Mouse (Mus musculus) c-Kit-positive CD71-negative TER-119-negative erythroid progenitor cells, embryonic 14.5 days (primary cell): ENCODE measurements around the gene Kdelc2.

Experiments used
- DNase-seq: peaks from one replicate; pipeline ENCODE4 v3.0.0-alpha.2; 2013; ENCODE audit warnings: low read depth

Gene Kdelc2

DNA sequence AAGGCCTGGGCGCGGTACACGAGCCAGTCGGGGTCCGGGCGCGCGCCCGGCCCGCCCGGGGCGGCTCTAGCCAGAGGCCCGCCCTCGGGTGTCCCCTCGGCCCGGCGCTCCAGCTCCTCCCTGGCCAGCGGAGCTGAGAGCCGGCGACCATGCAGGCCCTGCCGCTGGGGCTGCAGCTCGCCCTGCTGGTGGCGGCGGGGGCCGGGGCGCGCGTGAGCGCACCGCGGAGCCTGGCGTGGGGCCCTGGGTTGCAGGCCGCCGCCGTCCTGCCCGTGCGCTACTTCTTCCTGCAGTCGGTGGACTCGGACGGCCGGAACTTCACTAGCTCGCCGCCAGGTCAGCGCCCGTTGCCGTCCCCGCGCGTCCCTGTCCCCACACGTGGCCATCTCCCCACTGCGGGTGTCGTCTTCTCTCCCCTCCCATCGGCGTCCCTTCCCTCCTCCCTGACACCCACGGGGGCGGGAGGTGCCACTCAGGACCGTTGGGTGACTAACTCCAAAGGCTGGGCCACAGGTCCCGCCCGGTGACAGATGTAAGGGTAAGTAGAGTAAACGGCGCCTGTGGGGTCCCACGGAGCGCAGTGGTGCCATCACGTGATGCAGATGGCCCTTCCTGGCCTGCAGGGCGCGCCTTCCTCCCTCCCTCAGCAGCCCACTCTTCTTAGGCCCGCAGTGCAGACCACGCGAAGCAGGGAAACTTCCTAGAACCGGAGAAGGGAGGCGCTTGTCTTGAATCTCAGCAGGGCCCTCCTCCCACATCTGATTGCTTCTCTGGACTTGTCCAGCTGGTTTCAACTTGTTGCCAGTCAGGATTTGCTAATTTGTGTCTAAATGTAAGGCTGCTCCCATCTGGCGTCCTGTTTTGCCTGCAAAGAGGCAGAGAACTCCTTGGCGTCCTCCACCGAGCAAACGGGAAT, at the start of gene Kdelc2:
TSS of gene Kdelc2 (plus strand) at position 75 of the 916 bp plus-strand sequence.
- DNase-seq, result peak; percentile 28

GRCm38 (mm10) chr9:53335131-53335530, 48.7 kb upstream of the Kdelc2 start:
- no peak for DNase-seq

- no peak for DNase-seq
Measured at GRCm38 (mm10) chr9:53339603-53340002, 44.2 kb upstream of the Kdelc2 start.

GRCm38 (mm10) chr9:53340328-53340916, 43.4 kb upstream of the Kdelc2 start:
- DNase-seq, result no peak

DNA sequence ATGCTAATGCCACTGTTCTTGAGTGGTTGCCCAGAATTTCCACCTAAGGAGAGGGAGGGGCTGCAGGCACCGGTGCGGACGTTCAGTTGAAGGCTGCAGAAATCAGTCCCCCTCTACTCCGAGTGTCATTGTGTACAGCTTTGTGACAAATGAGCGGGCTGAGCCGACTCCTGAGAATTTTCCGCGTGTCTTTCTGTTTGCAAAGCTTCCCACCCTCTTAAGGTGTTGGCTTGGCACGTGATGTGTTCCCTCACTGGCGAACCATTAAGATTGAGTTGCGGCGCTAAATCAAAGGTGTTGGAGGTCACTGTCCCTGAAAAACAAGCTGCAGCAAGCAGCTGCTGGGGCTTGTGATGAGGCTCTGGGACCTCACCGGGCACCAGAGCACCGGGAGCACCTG, 42.9 kb upstream of the Kdelc2 start:
- no peak for DNase-seq

DNA sequence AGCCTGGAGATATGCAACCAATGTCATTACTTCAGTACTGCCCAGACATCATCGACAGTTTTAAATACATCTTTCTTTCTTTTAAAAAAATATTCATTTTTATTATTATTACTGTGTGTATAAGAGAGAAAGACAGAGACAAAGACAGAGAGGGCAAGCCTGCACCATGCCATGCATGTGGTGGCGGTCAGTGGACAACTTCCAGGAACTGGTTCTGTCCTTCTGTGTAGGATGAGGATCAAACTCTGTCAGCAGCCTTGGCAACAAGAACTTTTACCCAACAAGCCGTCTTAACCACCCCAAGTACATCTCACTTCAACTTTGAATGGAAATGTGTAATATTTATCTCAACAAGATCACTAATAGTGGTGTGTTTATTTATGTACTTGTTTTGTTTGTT, 41.8 kb upstream of the Kdelc2 start:
- DNase-seq, result no peak

DNA sequence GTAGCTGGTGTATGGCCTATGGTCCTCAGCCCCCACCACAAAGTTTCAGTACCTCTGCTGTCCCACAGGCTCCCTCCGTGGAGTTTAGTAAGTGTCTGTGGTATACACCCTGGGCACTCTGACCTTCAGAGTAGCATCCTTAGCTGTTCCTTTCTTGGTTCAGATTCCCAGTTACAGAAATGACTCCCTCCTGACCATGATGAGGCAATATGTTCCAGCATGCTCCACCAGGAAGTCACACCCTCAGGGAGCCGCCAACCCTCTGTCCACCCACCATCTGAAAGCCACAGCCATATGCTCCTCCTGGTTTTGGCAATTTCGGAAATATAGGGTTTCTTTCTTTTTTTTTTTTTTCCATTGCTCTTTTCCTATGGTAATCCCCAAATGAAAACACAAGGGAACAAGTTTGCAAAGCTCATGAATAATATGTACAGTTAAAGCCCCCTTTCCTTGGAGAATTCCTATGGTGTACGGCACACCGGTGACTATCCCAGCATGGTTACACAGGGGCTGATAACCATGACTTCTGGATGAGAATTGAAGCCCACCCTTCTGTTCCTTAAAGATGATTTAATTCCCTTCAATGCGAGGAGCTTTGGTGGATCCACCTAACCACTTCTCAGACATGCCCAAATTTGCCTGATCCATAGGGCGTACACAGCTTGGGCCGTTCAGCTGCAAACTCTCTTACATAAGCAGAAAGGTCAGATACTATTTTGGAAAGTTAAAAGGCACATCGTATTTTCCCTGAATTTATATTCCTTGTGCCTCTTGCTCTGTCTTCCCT, 39.0 kb upstream of the Kdelc2 start:
- DNase-seq, result no peak

GRCm38 (mm10) chr9:53345728-53346127, 38.1 kb upstream of the Kdelc2 start:
- DNase-seq, result no peak

GRCm38 (mm10) chr9:53346402-53346801, 37.4 kb upstream of the Kdelc2 start:
- DNase-seq, result no peak

GRCm38 (mm10) chr9:53349211-53349610, 34.6 kb upstream of the Kdelc2 start:
- DNase-seq, result no peak

DNA sequence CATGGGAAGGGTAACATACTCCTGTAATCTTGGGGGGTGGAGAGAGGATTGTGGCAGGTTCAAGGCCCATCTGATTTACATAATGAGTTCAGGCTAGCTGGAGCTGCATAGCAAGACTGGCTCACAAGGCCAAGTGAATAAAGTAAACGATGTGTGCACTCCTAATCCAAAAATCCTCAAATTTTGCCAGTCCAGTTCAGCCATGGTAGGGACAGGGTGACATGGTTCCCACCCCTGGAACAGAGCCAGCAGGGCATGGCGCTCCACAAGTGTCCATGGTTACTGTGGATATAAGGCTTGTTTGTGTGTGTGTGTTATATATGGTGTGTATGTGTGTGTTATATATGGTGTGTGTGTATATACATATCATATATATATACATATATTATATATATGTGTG, 33.5 kb upstream of the Kdelc2 start:
- DNase-seq, result no peak

DNA sequence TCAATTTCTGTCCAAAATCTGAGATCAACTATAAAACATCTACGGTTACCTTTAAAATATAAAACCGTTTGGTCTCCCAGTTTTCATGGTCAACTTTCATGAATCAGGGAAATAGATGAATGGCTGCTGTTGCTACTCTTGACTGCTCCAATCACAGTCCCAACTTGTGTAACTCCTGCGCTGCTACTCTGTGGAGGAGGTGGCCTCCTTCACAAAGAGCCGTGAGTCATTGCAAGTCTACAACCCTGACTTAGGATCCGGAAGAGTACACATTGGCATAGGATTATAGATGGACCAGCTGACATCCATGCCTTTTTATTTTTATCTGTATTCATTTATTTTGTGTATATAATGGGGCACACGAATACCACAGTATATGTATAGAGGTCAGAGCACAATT, 31.9 kb upstream of the Kdelc2 start:
- no peak for DNase-seq

- no peak for DNase-seq
Measured at GRCm38 (mm10) chr9:53353161-53353560, 30.7 kb upstream of the Kdelc2 start.

GRCm38 (mm10) chr9:53356219-53357155, 27.3 kb upstream of the Kdelc2 start:
- no peak for DNase-seq

DNA sequence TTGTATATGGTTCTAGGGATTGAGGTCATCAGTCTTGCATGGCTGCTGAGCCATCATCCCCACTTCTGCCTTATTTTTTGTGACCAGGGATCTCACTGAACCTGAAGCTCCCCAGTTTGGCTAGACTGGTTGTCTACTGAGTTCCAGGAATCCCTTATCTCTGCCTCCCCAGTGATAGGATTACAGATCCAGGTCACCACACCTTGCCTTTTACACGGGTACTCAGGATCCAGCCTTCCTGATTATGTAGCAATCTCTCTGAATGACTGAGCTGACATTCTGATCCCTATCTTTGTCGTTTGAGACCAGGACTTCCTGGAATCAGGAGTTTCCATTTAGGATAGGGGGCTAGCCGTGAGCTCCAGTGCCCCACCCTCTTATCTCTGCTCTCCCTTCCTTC, 12.5 kb upstream of the Kdelc2 start:
- DNase-seq, result no peak

DNA sequence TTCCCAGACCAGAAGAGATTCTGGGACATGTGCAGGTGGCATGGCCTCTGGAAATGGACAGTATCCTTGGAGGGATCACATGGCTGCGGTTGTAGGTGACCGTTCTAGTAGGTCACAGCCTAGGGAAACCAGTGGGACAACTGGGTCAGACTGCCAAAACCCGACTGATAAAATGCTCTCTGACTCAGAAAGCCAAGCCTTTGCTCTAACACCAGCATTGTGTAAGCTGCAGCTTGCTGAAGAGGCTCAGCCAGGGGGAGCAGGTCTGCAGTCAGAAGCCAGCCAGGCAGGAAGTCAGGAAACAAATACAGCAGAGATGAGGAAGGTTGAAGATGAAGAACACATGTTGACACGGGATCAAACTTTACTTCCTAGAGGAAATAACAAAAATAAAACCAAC, 7.9 kb upstream of the Kdelc2 start:
- DNase-seq, result no peak

DNA sequence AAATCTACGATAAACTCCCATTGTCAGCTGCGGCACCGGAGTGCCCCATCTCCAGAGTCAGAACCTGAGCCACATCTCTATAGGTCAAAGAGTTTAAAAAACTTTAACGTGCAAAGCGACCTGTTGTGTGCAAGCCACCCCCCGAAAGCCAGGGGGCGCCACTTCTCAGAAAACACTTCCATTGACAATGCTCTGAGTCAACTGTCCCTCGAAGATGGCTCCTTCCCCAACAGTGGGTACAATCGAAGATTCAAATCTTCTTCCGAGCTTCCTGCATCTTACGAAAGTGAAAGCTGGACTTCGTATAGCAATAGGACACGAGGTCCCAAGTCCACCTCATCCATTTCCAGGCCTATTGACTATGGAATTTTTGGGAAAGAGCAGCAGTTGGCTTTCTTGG, 7.0 kb upstream of the Kdelc2 start:
- DNase-seq, result no peak

- DNase-seq, result no peak
Measured at GRCm38 (mm10) chr9:53377597-53377996, 6.2 kb upstream of the Kdelc2 start.

DNA sequence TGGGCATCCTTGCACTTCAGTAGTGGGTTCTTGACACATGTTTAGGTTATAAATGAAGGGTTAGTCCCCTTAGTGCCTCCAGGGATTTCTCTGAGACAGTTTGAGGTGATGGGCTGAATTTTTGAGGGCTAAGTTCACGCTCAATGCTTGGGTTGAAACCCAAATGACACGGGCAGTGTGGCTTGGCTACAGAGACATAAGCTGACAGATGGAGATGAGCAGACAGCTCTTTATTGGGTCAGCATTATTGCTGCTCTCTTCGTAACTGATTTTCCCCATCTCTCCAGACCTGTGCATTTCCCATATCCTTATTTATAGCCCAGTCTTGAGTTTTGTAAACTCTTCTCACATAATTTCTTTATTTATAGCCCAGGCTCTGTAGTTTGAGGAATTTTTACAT, 5.7 kb upstream of the Kdelc2 start:
- no peak for DNase-seq

DNA sequence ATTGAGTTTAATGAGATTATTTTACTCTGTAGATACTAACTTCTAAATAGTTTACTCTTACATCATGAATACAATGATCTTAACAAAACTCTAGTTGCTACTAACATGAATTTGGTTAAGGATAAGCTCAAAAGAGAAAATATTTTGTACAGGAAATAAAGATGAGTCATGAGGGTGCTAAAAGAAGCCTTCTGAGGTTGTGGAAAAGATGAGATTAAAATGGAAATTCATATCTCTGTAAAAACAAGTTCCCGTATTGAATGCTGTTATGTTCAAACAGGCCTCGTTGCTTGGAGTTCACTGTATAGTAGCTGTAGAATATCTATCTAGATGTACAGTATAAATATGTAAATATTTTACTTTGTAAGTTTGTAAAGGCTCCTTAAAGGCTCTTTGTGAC, 3.2 kb upstream of the Kdelc2 start:
- no peak for DNase-seq

- no peak for DNase-seq
Measured at GRCm38 (mm10) chr9:53381113-53381615, 2.7 kb upstream of the Kdelc2 start.
